Mouse (Mus musculus): Measurements from ENCODE around the gene Pla2g4e.

Pla2g4e gene

GRCm38 (mm10) chr2:120122983-120123382, 122.2 kb downstream of the Pla2g4e start:
- DNase-seq (ENCODE audit: low spot score in 2 of 2), result no peak

GRCm38 (mm10) chr2:120117346-120117745, 127.8 kb downstream of the Pla2g4e start:
- no peak for DNase-seq (ENCODE audit: low spot score in 2 of 2)
